Mouse (Mus musculus) stomach, embryonic 14.5 days (tissue): Measurements from ENCODE around the gene Saa3. TPM values are rescaled to one million over a fixed set of nuclear protein-coding genes. Genes with fewer than 3 reads are reported as not detected.
"Not testable (repeated sequence)": the region's sequence is repeated elsewhere in the genome, so short reads cannot be mapped to it uniquely, and the experiment has no call there.

Experiments
- ATAC-seq: fragments of 200-750 bp; cut with Nextera tagmentation; 2 replicates; pipeline ENCODE4 v1.8.0; 2017; ENCODE audit warnings: low read depth, moderate TSS enrichment; ENCODE audit not compliant: insufficient number of reproducible peaks, insufficient read depth, low FRiP score
- H3K27ac ChIP-seq: fragments of 300-500 bp; sonication (generic); 2 replicates; pipeline ENCODE4 v1.5.1; 2014; ENCODE audit warnings: mild to moderate bottlenecking, low read length, moderate library complexity, mixed read lengths
- H3K27me3 ChIP-seq: fragments of 300-500 bp; sonication (generic); 2 replicates; pipeline ENCODE4 v1.6.1; 2014; ENCODE audit warnings: low read length, control low read depth, mixed read lengths; ENCODE audit not compliant: control insufficient read depth, insufficient read depth
- H3K36me3 ChIP-seq: fragments of 300-500 bp; sonication (generic); 2 replicates; pipeline ENCODE4 v1.6.1; 2014; ENCODE audit warnings: mild to moderate bottlenecking, control low read depth, low read length, moderate library complexity, mixed read lengths; ENCODE audit not compliant: control insufficient read depth, insufficient read depth
- H3K4me1 ChIP-seq: fragments of 300-500 bp; sonication (generic); 2 replicates; pipeline ENCODE4 v1.6.1; 2014; ENCODE audit warnings: low read length, control low read depth, mixed read lengths; ENCODE audit not compliant: control insufficient read depth, insufficient read depth
- H3K4me2 ChIP-seq: fragments of 300-500 bp; sonication (generic); replicated peaks from 2 replicates; pipeline ENCODE4 v1.6.1; 2014; ENCODE audit warnings: low read depth, low read length, control low read depth
- H3K4me3 ChIP-seq: fragments of 300-500 bp; sonication (generic); 2 replicates; pipeline ENCODE4 v1.5.1; 2014; ENCODE audit warnings: low read depth, low read length, control low read depth
- H3K9ac ChIP-seq: fragments of 300-500 bp; sonication (generic); replicated peaks from 2 replicates; pipeline ENCODE4 v1.6.1; 2014; ENCODE audit warnings: low read depth, mild to moderate bottlenecking, control low read depth, low read length, moderate library complexity, mixed read lengths
- H3K9me3 ChIP-seq: fragments of 300-500 bp; sonication (generic); 2 replicates; pipeline ENCODE4 v1.6.1; 2016; ENCODE audit warnings: low read depth, low read length, control low read depth; ENCODE audit not compliant: control insufficient read depth
- WGBS: fragments of 180-500 bp; shearing (Covaris S2); extraction: QIAGEN DNeasy Blood & Tissue Kit; methylation state at CpG from one replicate; pipeline ENCODE4 v1.1.7; 2014; 5-methylcytosine and 5-hydroxymethylcytosine counted together
- polyA plus RNA-seq: library from polyadenylated mRNA; unstranded; fragments of >200 nt; fragmentation: Nextera tagmentation; extraction: Ambion mirVana; gene quantifications from 2 replicates; pipeline ENCODE4 v1.2.1, GENCODE M21; 2014

The Saa3 gene
- 0.77 TPM in 1 of 2 replicates, not detected in the other for polyA plus RNA-seq

DNA sequence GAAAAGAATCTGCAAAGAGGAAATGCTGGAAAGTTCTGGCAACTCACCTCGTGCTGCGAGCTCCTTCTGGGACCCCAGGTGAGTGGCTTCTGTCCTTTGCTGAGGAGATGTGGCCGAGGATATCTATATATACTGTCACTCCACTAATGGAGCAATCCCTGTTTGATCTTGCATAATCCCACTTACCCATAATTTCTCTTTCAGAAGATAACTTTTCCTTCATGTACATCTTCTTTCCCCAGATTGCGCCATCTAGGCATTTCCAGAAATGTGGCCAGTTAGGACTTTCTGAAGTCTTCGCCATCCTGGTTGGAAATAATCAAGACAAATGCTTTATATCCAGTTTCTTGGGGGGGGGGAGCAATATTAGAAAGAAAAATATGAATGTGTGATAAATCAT is at the start of gene Saa3:
TSS of gene Saa3 (minus strand) at position 101 of the 400 bp plus-strand sequence.
- no peak within 1 kb of the TSS for H3K9ac ChIP-seq

DNA sequence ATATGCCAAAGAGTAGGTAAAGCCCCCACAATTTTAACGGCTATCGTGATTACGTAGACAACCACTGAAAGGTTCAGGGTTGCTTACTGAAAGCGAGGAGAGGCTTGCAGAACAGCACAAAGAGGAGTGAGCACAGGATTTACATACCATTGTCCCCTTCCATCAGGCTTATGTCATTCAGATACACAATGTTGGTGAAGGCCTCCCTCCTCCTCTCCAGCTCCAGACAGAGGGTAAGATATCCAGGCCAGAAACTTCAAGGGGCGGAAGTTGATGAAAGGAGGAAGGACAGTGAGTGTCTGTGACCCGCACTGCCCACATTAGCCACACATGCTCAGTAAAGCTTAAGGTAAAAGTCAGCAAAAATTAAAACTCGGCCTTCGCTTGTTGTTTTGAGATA is 49.2 kb upstream of the Saa3 start:
- Histone ChIP-seq H3K36me3 (peaks cover 67% of the 10 kb centered on the region), H3K4me1 (no peaks in the 10 kb centered on the region)
- ATAC-seq, result no peak

More for the DNA sequence above, at the start of gene Saa3:
- H3K27ac ChIP-seq, result no peak within 1 kb of the TSS
- 82% methylated on average over 5 of the region's 5 CpGs for WGBS
- no peak within 1 kb of the TSS for H3K4me3 ChIP-seq
- no peak within 1 kb of the TSS for H3K4me2 ChIP-seq
- ATAC-seq, result no peak
- no peaks in the 10 kb centered on the region for H3K4me1 ChIP-seq
- H3K9me3 ChIP-seq, result no peaks in the 10 kb centered on the region
- no peaks in the 10 kb centered on the region for H3K36me3 ChIP-seq
- 0 out of 2 replicates have a peak, but pooled peaks cover 3% of the 10 kb centered on the region for H3K27me3 ChIP-seq

DNA sequence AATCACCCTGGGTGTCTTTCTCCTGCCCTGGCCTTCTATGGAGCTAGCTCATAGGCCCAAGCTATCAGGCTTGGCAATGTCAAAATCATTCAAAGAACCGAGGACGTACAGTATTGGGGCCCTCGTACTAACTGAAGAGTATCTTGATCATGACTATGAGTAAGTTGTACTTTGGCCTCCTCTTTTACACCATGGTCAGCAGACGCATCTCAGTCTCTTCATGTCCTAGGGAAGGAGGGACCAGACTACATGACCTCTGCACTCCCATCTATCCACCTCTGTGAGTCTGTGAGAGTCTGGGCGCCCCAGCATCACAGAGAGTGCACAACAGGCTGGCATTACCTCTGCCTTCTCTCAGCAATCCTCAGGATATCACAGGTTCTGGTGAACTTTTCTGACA is 47.1 kb upstream of the Saa3 start:
- WGBS, result 89% methylated on average over 5 of the region's 5 CpGs
- Histone ChIP-seq H3K4me3 (no peak overlapping the region), H3K4me2 (no peak overlapping the region), H3K27me3 (no peaks in the 10 kb centered on the region), H3K4me1 (no peaks in the 10 kb centered on the region), H3K36me3 (peaks cover 58% of the 10 kb centered on the region), H3K9me3 (no peaks in the 10 kb centered on the region), H3K27ac (no peak overlapping the region), H3K9ac (no peak overlapping the region)
- no peak for ATAC-seq

More for the DNA sequence above, 49.2 kb upstream of the Saa3 start:
- Histone ChIP-seq H3K27me3 (no peaks in the 10 kb centered on the region), H3K4me3 (no peak overlapping the region), H3K9me3 (no peaks in the 10 kb centered on the region), H3K4me2 (no peak overlapping the region), H3K27ac (no peak overlapping the region), H3K9ac (no peak overlapping the region)
- 93% methylated on average over 8 of the region's 8 CpGs for WGBS

DNA sequence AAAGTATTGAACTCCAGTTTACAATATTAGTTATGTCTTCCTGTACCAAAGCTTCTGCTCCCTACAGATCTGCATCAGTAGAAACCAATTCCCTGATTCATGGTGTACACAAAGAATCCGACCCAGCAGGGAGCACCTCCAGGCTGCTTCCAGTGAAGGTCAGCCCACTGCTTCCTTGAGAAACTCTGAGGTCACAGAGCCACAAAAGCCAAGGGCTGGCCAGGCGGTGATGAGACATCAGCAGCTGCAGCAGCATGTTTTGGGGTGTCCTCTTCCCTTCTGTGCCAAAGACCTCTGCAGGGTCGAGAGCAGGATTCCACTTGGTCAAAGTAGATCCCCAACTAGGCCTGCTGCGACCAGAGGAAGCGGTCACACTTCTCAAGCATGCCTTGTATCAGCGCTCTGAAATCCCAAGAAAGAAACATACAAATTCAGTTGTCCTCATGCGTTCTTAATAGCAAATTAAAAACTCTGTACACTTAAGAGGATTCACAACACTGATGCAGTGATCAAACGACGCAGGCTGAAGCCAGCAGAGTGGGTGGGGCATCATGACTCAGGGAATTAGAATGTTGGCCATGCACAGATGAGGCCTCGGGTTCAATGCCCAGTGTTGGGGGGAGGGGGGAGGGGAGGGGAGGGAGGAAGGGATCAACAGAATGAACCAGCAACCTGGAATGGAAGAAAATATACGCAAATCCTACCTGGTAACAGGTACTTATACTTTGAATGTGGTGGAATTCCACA is 45.7 kb upstream of the Saa3 start:
- Histone ChIP-seq H3K4me3 (no peak overlapping the region), H3K4me2 (no peak overlapping the region), H3K27ac (no peak overlapping the region), H3K9me3 (no peaks in the 10 kb centered on the region), H3K4me1 (no peaks in the 10 kb centered on the region), H3K27me3 (no peaks in the 10 kb centered on the region), H3K36me3 (peaks cover 49% of the 10 kb centered on the region), H3K9ac (no peak overlapping the region)
- ATAC-seq, result no peak
- WGBS, result 77% methylated on average over 11 of the region's 11 CpGs

DNA sequence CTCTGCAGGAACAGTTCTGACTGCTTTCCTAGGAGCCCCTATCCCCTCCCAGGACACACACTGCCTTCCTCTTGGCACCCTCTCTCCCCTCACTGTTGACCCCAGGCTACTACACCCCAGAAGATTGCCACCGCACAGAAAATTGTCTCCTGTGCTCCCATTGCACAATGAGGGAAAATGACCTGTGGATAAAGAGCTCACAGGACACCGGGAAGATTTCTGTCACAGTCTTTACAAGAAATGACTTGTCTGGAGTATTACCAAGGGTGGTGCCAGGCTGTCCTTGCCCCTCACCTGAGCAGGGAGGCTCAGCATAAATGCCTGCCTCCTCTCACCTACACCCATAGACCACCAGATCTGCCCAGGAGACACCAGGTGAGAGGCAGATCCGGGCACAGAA is 36.0 kb upstream of the Saa3 start, which contains the start of gene Saa2:
TSS of gene Saa2 (plus strand) at position 301 of the 400 bp plus-strand sequence.
- no peaks in the 10 kb centered on the region for H3K27me3 ChIP-seq
- H3K9me3 ChIP-seq, result no peaks in the 10 kb centered on the region
- no peaks in the 10 kb centered on the region for H3K4me1 ChIP-seq
- 48% methylated on average over 3 of the region's 3 CpGs for WGBS
- H3K4me2 ChIP-seq, result no peak within 1 kb of the TSS
- H3K4me3 ChIP-seq, result no peak within 1 kb of the TSS
- no peak within 1 kb of the TSS for H3K9ac ChIP-seq
- no peak within 1 kb of the TSS for H3K27ac ChIP-seq
- no peaks in the 10 kb centered on the region for H3K36me3 ChIP-seq
- ATAC-seq, result no peak

DNA sequence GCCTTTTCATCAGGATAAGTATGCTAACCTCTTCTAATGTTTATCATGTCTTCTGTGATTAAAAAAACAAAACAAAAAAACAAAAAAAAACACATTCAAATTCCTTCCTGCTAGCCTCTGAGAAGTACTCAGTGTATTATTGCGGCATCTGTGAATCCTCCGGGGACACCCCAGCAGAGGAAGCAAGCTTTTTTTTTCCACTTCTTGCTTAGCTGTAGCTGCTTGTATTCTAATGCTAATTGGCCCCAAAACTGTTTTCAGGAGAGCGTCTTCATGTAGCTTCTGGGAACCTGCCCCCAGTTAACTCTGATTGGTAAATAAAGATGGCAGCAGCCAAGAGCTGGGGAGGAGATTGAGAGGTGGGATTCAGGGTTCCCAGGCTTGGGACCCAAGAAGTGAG is 33.0 kb upstream of the Saa3 start:
- Histone ChIP-seq H3K9me3 (no peaks in the 10 kb centered on the region), H3K4me1 (no peaks in the 10 kb centered on the region), H3K9ac (no peak overlapping the region), H3K27ac (no peak overlapping the region), H3K27me3 (no peaks in the 10 kb centered on the region), H3K4me2 (no peak overlapping the region), H3K36me3 (no peaks in the 10 kb centered on the region), H3K4me3 (no peak overlapping the region)
- ATAC-seq, result no peak
- WGBS, result 60% methylated on average over 3 of the region's 3 CpGs

DNA sequence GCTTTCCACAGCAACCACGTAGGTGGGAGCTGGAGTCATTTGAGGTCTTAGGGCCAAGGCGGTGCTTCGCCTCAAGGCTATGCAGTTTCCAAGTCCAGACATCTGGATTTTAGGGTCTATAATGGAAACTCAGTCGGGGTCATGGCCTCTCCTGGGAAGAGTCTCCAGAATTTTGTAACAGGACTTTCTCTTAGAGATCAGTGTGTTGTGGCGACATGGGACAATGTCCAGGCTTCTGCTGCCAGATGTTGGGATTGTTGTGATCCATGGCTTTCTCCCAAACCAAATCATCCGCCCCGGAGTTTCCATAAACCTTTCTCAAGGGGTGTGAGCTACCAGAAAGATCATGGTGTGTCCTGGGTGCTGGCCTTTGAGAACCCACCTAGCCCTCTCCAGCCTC is 30.9 kb upstream of the Saa3 start:
- H3K4me1 ChIP-seq, result no peaks in the 10 kb centered on the region
- H3K4me3 ChIP-seq, result no peak overlapping the region
- no peak for ATAC-seq
- no peaks in the 10 kb centered on the region for H3K27me3 ChIP-seq
- H3K36me3 ChIP-seq, result no peaks in the 10 kb centered on the region
- 69% methylated on average over 7 of the region's 7 CpGs for WGBS
- H3K9me3 ChIP-seq, result no peaks in the 10 kb centered on the region
- H3K9ac ChIP-seq, result no peak overlapping the region
- no peak overlapping the region for H3K4me2 ChIP-seq
- no peak overlapping the region for H3K27ac ChIP-seq

DNA sequence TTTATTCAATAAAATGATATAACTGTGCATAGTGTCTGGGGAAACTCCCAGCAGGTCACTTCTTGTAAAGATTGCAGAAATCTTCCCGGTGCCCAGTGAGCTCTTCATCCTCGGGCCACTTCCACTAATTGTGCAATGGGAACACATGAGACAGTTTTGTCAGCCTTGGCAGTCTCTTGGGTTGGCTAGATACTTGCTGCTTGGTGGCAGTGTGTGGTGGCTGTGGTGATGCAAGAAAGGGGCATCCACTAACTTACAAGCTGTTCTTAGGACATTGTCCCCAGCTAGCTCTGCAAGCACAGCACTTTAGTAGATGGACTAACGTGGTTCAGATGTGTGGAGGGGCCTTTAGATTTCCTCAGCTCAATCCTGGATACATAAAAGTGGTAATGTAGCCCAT is 30.3 kb upstream of the Saa3 start:
- no peaks in the 10 kb centered on the region for H3K36me3 ChIP-seq
- H3K4me3 ChIP-seq, result no peak overlapping the region
- H3K4me1 ChIP-seq, result no peaks in the 10 kb centered on the region
- 85% methylated on average over 3 of the region's 3 CpGs for WGBS
- ATAC-seq, result no peak
- no peak overlapping the region for H3K4me2 ChIP-seq
- H3K9ac ChIP-seq, result no peak overlapping the region
- H3K27me3 ChIP-seq, result no peaks in the 10 kb centered on the region
- H3K9me3 ChIP-seq, result no peaks in the 10 kb centered on the region
- H3K27ac ChIP-seq, result no peak overlapping the region

DNA sequence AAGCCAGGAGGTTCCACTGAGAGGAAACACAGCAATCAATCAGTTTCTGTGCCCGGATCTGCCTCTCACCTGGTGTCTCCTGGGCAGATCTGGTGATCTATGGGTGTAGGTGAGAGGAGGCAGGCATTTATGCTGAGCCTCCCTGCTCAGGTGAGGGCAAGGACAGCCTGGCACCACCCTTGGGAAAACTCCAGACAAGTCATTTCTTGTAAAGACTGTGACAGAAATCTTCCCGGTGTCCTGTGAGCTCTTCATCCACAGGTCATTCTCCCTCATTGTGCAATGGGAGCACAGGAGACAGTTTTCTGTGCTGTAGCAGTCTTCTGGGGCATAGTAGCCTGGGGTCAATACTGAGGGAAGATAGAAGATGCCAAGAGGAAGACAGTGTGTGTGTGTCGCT is 27.4 kb upstream of the Saa3 start, which contains the start of gene Saa1:
TSS of gene Saa1 (minus strand) at position 101 of the 400 bp plus-strand sequence.
- H3K4me2 ChIP-seq, H3K27ac ChIP-seq, H3K27me3 ChIP-seq, H3K4me3 ChIP-seq, H3K4me1 ChIP-seq, ATAC-seq, H3K36me3 ChIP-seq, H3K9ac ChIP-seq, H3K9me3 ChIP-seq: not testable (repeated sequence)
- 70% methylated on average over 3 of the region's 3 CpGs for WGBS
